Mouse (Mus musculus): ENCODE measurements at regions not wholly inside any gene's neighbourhood (a gene's known extent, or its start where the extent isn't known, plus 50 kb on each side); places are given as distances from the start of the nearest gene placed in this dataset.

DNA sequence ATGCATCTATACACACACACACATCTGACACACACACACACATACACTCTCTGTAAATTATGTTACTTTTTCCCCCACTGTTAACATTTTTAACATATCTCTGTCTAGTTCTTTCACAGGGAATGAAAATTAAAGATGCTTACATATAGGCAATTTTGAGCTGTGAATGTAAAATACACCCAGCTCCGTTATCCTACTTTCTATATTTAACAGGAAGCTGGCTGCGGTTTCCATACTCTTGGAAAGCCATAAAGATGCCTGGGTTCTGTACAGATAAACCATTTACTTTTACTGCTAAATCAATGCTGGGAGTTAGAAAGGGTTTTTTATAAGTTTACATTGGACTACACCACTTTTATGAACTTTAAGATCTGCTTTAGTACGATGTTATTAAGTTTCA lies 511.7 kb downstream of the Plekhb2 start:
- TF ChIP-seq ZNF384 (IDR thresholded peaks at IDR 0.05; ENCODE audit: low read depth, low read length) (no peak), EP300 (IDR thresholded peaks at IDR 0.05; ENCODE audit: low read depth in 1 of 2, low read length in 2 of 2) (no peak), POLR2AphosphoS5 (IDR thresholded peaks at IDR 0.05; ENCODE audit: borderline replicate concordance, low read depth, low read length) (no peak), CTCF (IDR thresholded peaks at IDR 0.05 in 2 of 3, conservative IDR thresholded peaks at IDR 0.05 in 1 of 3; ENCODE audit: control insufficient read depth in 1 of 3, insufficient read depth in 1 of 3, low read depth in 2 of 3, low read length in 3 of 3, poor library complexity in 1 of 3, severe bottlenecking in 1 of 3) (no peak), POLR2A (IDR thresholded peaks at IDR 0.05; ENCODE audit: control insufficient read depth in 1 of 2, insufficient read depth in 1 of 2, low read depth in 1 of 2, low read length in 2 of 2, poor library complexity in 1 of 2) (no peak), BHLHE40 (IDR thresholded peaks at IDR 0.05; ENCODE audit: borderline replicate concordance, low read depth, low read length) (no peak), JUND (IDR thresholded peaks at IDR 0.05; ENCODE audit: low read depth, low read length) (no peak), ZKSCAN1 (IDR thresholded peaks at IDR 0.05; ENCODE audit: low read depth, low read length) (no peak), E2F4 (IDR thresholded peaks at IDR 0.05; ENCODE audit: borderline replicate concordance, low read depth, low read length) (no peak), NRF1 (IDR thresholded peaks at IDR 0.05; ENCODE audit: insufficient read depth, low read depth, low read length, poor library complexity, severe bottlenecking) (no peak), GABPA (IDR thresholded peaks at IDR 0.05; ENCODE audit: low read depth, low read length) (no peak), KAT2A (conservative IDR thresholded peaks at IDR 0.05; ENCODE audit: low read depth, low read length) (no peak), TCF12 (IDR thresholded peaks at IDR 0.05; ENCODE audit: low read depth, low read length) (no peak), GATA1 (IDR thresholded peaks at IDR 0.05; ENCODE audit: low read depth, low read length) (no peak)
